Mouse (Mus musculus) mammary gland, adult 2 months (tissue): ENCODE measurements around the gene Tmem50a. TPM values are rescaled to one million over a fixed set of nuclear protein-coding genes. Genes with fewer than 3 reads are reported as not detected.

ENCODE experiments used
- polyA plus RNA-seq: library from polyadenylated mRNA; depleted of rRNA; stranded (reverse); fragments of >200 nt; gene quantifications from 2 replicates; pipeline ENCODE4 v1.2.3, GENCODE M21; 2012; ENCODE audit warnings: low replicate concordance; rRNA removed

The Tmem50a gene
- 96.4 and 167 TPM in 2 replicates for polyA plus RNA-seq

GRCm38 (mm10) chr4:134914864-134915209 lies at the start of gene Tmem50a:
Gene Tmem50a, minus strand, starts transcription at chr4:134915024.

GRCm38 (mm10) chr4:134930684-134931481 lies 16.1 kb upstream of the Tmem50a start, which contains the start of gene Syf2:
Gene Syf2, plus strand, starts transcription at chr4:134930898.

GRCm38 (mm10) chr4:134923258-134924018 lies 8.6 kb upstream of the Tmem50a start, which contains the start of gene Rsrp1:
Gene Rsrp1, plus strand, starts transcription at chr4:134923592.

GRCm38 (mm10) chr4:134863937-134864729 lies 50.7 kb downstream of the Tmem50a start, which contains the start of gene Rhd:
Gene Rhd, plus strand, starts transcription at chr4:134864536.

GRCm38 (mm10) chr4:134853259-134853636 lies 61.6 kb downstream of the Tmem50a start, which contains the start of gene Maco1:
Gene Maco1, minus strand, starts transcription at chr4:134853345.

Other genes with a start within 250 kb of the Tmem50a start
- gene Man1c1, start 210.7 kb downstream of the Tmem50a start, polyA plus RNA-seq: 8.3 and 14.5 TPM in 2 replicates
- 25.2 and 26.3 TPM in 2 replicates for gene Ldlrap1, start 147.0 kb downstream of the Tmem50a start, polyA plus RNA-seq
- 12.5 and 15.4 TPM in 2 replicates for gene Maco1, start 61.7 kb downstream of the Tmem50a start, polyA plus RNA-seq
- gene Rhd, start 50.5 kb downstream of the Tmem50a start, polyA plus RNA-seq: not detected in 2 replicates
- gene Rsrp1, start 8.6 kb upstream of the Tmem50a start, polyA plus RNA-seq: 475 and 1,255 TPM in 2 replicates
- 12.6 and 22.3 TPM in 2 replicates for gene Syf2, start 15.9 kb upstream of the Tmem50a start, polyA plus RNA-seq
- 4.5 and 29.2 TPM in 2 replicates for gene Runx3, start 205.6 kb upstream of the Tmem50a start, polyA plus RNA-seq